ENCODE assay signal across 8 mouse cellular contexts in genomic region chr2:30445312-30445711, GRCm38 (mm10). TPM values are rescaled to one million over a fixed set of nuclear protein-coding genes. Genes with fewer than 3 reads are reported as not detected.
DNase-seq lines count a peak whose midpoint lies in the region; ATAC-seq and TF ChIP-seq lines count a peak whose summit lies in the region.

No protein-coding gene starts in this region.

- no peaks in the 10 kb centered on the region for H3K9me3 ChIP-seq in kidney, postnatal 0 days (replicated peaks; ENCODE audit: low read length)
- H3K9me3 ChIP-seq in neural tube, embryonic 13.5 days: no peaks in the 10 kb centered on the region

- H3K4me3 ChIP-seq in kidney, postnatal 0 days (replicated peaks; ENCODE audit: low read depth, low read length): no peak overlapping the region
- no peak overlapping the region for H3K4me3 ChIP-seq in neural tube, embryonic 13.5 days

- H3K4me1 ChIP-seq in kidney, postnatal 0 days (replicated peaks; ENCODE audit: insufficient read depth, low read length): peaks cover 54% of the 10 kb centered on the region
- H3K4me1 ChIP-seq in neural tube, embryonic 13.5 days (replicated peaks): peaks cover 54% of the 10 kb centered on the region

- TF ChIP-seq CTCF in kidney, postnatal 0 days (IDR thresholded peaks at IDR 0.05; ENCODE audit: low read depth): no peak

- H3K4me2 ChIP-seq in kidney, postnatal 0 days (ENCODE audit: low read length): no peak overlapping the region
- no peak overlapping the region for H3K4me2 ChIP-seq in neural tube, embryonic 13.5 days

- H3K27me3 ChIP-seq in kidney, postnatal 0 days (ENCODE audit: insufficient read depth, low read length): no peaks in the 10 kb centered on the region
- no peaks in the 10 kb centered on the region for H3K27me3 ChIP-seq in neural tube, embryonic 13.5 days

- H3K27ac ChIP-seq in kidney, postnatal 0 days: peak overlapping the region; percentile 98
- peak overlapping the region; percentile 46 for H3K27ac ChIP-seq in neural tube, embryonic 13.5 days (replicated peaks)

- H3K9ac ChIP-seq in kidney, postnatal 0 days (ENCODE audit: low read depth, low read length): peak overlapping the region; percentile 51
- 0 out of 2 replicates have a peak overlapping the region, but pooled peaks have one; percentile 17 for H3K9ac ChIP-seq in neural tube, embryonic 13.5 days

- peak; percentile 50 for DNase-seq in retina, postnatal 1 day
- no peak for DNase-seq in retina, embryonic 14.5 days (ENCODE audit: low spot score)
- DNase-seq in forelimb bud, embryonic 11.5 days (ENCODE audit: low read depth, low spot score): peak; percentile 77
- peak; percentile 93 for DNase-seq in kidney, postnatal 0 days (ENCODE audit: low spot score)
- DNase-seq in cerebellum, postnatal 10 days: no peak
- no peak for DNase-seq in layer of hippocampus, postnatal 10 days (ENCODE audit: low spot score in 2 of 2)
- DNase-seq in gastrocnemius, adult 18-20 months (ENCODE audit: low spot score): no peak

- H3K36me3 ChIP-seq in kidney, postnatal 0 days (ENCODE audit: insufficient read depth, low read length): peaks cover 23% of the 10 kb centered on the region
- peaks cover 60% of the 10 kb centered on the region for H3K36me3 ChIP-seq in neural tube, embryonic 13.5 days

- WGBS in kidney, postnatal 0 days: 42% methylated on average over 2 of the region's 2 CpGs
- 31% methylated on average over 2 of the region's 2 CpGs for WGBS in neural tube, embryonic 13.5 days

- peak; percentile 72 for ATAC-seq in kidney, postnatal 0 days (replicated peaks; ENCODE audit: low FRiP score, low read depth)
- ATAC-seq in neural tube, embryonic 13.5 days (ENCODE audit: low read depth): no peak

RNA-seq across cellular contexts. Expression of gene Ier5l, which starts 28.7 kb away (rescaled TPM):
- polyA plus RNA-seq in kidney, postnatal 0 days (2015; fragmentation: Nextera tagmentation; extraction: Ambion mirVana): 3.5 and 8.1 TPM in 2 replicates
- polyA plus RNA-seq in neural tube, embryonic 13.5 days (2015; fragmentation: Nextera tagmentation; extraction: Ambion mirVana): 2.1 and 3.1 TPM in 2 replicates
- total RNA-seq in layer of hippocampus, postnatal 10 days (2021): 1 to 10 TPM; 8.0 to 9.6 TPM
- 1 to 10 TPM; 1.0 to 1.7 TPM for total RNA-seq in gastrocnemius, adult 18-20 months (2021)

RNA-seq across cellular contexts. Expression of gene Ptpa, which starts 29.5 kb away (rescaled TPM):
- polyA plus RNA-seq in kidney, postnatal 0 days (2015; fragmentation: Nextera tagmentation; extraction: Ambion mirVana): 131 and 142 TPM in 2 replicates
- polyA plus RNA-seq in neural tube, embryonic 13.5 days (2015; fragmentation: Nextera tagmentation; extraction: Ambion mirVana): 124 and 126 TPM in 2 replicates
- 100 to 1,000 TPM; 144 to 159 TPM for total RNA-seq in layer of hippocampus, postnatal 10 days (2021)
- total RNA-seq in gastrocnemius, adult 18-20 months (2021): 10 to 100 TPM; 62.9 to 65.1 TPM

RNA-seq across cellular contexts. Expression of gene Crat, which starts 29.7 kb away (rescaled TPM):
- 42.9 and 49.2 TPM in 2 replicates for polyA plus RNA-seq in kidney, postnatal 0 days (2015; fragmentation: Nextera tagmentation; extraction: Ambion mirVana)
- polyA plus RNA-seq in neural tube, embryonic 13.5 days (2015; fragmentation: Nextera tagmentation; extraction: Ambion mirVana): 22.2 and 23.0 TPM in 2 replicates
- total RNA-seq in layer of hippocampus, postnatal 10 days (2021): 10 to 100 TPM; 39.0 to 41.9 TPM
- total RNA-seq in gastrocnemius, adult 18-20 months (2021): 100 to 1,000 TPM; 378 to 382 TPM

RNA-seq across cellular contexts. Expression of gene Dolpp1, which starts 53.3 kb away (rescaled TPM):
- polyA plus RNA-seq in kidney, postnatal 0 days (2015; fragmentation: Nextera tagmentation; extraction: Ambion mirVana): 23.4 and 24.5 TPM in 2 replicates
- polyA plus RNA-seq in neural tube, embryonic 13.5 days (2015; fragmentation: Nextera tagmentation; extraction: Ambion mirVana): 51.4 and 52.0 TPM in 2 replicates
- total RNA-seq in layer of hippocampus, postnatal 10 days (2021): 10 to 100 TPM; 31.7 to 37.4 TPM
- total RNA-seq in gastrocnemius, adult 18-20 months (2021): 1 to 10 TPM; 4.9 to 6.9 TPM

Comparison
In these comparisons a context has a peak if more than half of its experiments do, and no peak if none do; other contexts are left out.
1. DNase-seq: peak in retina, postnatal 1 day (single experiment), forelimb bud, embryonic 11.5 days (single experiment) and kidney, postnatal 0 days (single experiment); none in retina, embryonic 14.5 days (single experiment), cerebellum, postnatal 10 days (0 of 2), layer of hippocampus, postnatal 10 days (0 of 2) and gastrocnemius, adult 18-20 months (single experiment).
2. RNA of gene Crat, which starts 29.7 kb away (total RNA-seq): 378 to 382 TPM in gastrocnemius, adult 18-20 months; 39.0 to 41.9 TPM in layer of hippocampus, postnatal 10 days; every median in the first group is over 4 times any median in the second.